Comparison of ENCODE assay signal across 21 mouse cellular contexts in the genomic region with DNA sequence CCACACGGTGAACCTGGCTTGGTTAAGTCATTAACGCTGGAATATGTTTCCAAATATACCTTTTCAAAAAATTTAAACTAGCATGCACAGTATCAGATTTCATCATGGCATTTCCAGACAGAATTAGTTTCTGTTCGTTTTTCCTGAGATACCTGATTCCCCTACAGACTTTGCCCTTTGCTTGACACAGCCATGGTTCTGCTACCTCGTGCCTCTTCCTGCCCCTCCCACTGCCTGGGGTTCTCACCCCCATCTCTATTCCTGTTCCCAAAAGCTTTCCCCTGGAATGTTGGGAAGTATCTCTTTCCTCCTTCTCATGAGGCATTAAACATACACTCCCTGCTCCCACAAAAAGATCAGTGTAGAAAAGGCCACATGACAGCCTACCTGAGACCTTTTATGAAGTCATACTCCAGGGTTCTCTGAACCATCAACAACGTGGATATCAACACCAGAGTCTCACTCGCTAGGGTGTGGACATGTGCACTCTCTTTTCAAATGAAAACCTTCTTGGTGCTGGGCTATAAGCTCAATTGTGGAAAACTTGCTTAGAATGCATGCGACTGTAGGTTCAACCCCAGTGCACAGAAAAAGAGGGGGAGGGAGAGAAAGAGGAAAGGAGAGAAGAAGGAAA.
A peak's percentile ranks its signal among the peaks of the same experiment; 100 is the strongest.
DNase-seq lines count a peak whose midpoint lies in the region; ATAC-seq and TF ChIP-seq lines count a peak whose summit lies in the region.
"Had no signal": no experiment of that assay in that cellular context is flagged by ENCODE, and none has a peak within 500 bp of the region (broad histone marks: within the 10 kb centered on the region; RNA-seq: fewer than 3 reads in every experiment).

No protein-coding gene starts in this region.

- H3K4me2 ChIP-seq in kidney, embryonic 14.5 days (replicated peaks; ENCODE audit: low read depth, low read length), result no peak overlapping the region
- H3K4me2 ChIP-seq in intestine, embryonic 16.5 days (ENCODE audit: low read depth, low read length), result 0 out of 2 replicates have a peak overlapping the region, but pooled peaks have one; percentile 15
- H3K4me2 ChIP-seq: hindbrain, embryonic 12.5 days had no signal

- DNase-seq in kidney, adult 8-10 months, result peak; percentile 38 to 41
- DNase-seq in liver, adult 2 months (ENCODE audit: extremely low read depth, low read depth, low spot score), result peak; percentile 73
- DNase-seq in liver, result no peak
- no peak for DNase-seq in embryo, embryonic 9.5 days (ENCODE audit: extremely low spot score)
- DNase-seq: adrenal gland, postnatal 14 days; cerebellum, adult 11-12 months; cerebellum, adult 9-10 months; cerebellum, postnatal 36 days; gastrocnemius, adult 2 months; gastrocnemius, postnatal 25 days; heart, postnatal 10 days; heart, postnatal 4 days had no signal

- no peak for TF ChIP-seq CTCF in liver, adult 2 months (IDR thresholded peaks at IDR 0.05; ENCODE audit: low read depth, low read length)
- no peak for TF ChIP-seq CTCF in small intestine, adult 2 months (IDR thresholded peaks at IDR 0.05; ENCODE audit: extremely low read depth, insufficient read length, insufficient replicate concordance, low read depth, low read length)

- H3K27ac ChIP-seq in kidney, embryonic 14.5 days (ENCODE audit: low read depth, low read length), result no peak overlapping the region
- H3K27ac ChIP-seq in liver, adult 2 months (replicated peaks; ENCODE audit: insufficient read depth, low read depth, low read length), result peak overlapping the region; percentile 90
- H3K27ac ChIP-seq in intestine, embryonic 16.5 days (ENCODE audit: low read length), result peak overlapping the region; percentile 71
- peak overlapping the region; percentile 20; the same call in 1 of the 2 replicates for H3K27ac ChIP-seq in small intestine, adult 2 months (ENCODE audit: insufficient read depth, low read depth, low read length)
- H3K27ac ChIP-seq: embryonic facial prominence, embryonic 10.5 days; gastrocnemius, adult 2 months; hindbrain, embryonic 12.5 days had no signal

- H3K9me3 ChIP-seq in kidney, embryonic 14.5 days (ENCODE audit: control insufficient read depth, low read length), result no peaks in the 10 kb centered on the region
- H3K9me3 ChIP-seq in intestine, embryonic 16.5 days (ENCODE audit: control insufficient read depth, low read length), result no peaks in the 10 kb centered on the region
- H3K9me3 ChIP-seq: embryonic facial prominence, embryonic 10.5 days; hindbrain, embryonic 12.5 days had no signal

- H3K4me3 ChIP-seq in kidney, embryonic 14.5 days (ENCODE audit: low read length), result no peak overlapping the region
- H3K4me3 ChIP-seq in liver, adult 2 months (ENCODE audit: insufficient read depth, low read depth, low read length), result no peak overlapping the region
- H3K4me3 ChIP-seq in intestine, embryonic 16.5 days (ENCODE audit: low read length), result no peak overlapping the region
- H3K4me3 ChIP-seq in small intestine, adult 2 months (ENCODE audit: low read depth, low read length), result no peak overlapping the region
- H3K4me3 ChIP-seq: embryonic facial prominence, embryonic 10.5 days; gastrocnemius, adult 2 months; hindbrain, embryonic 12.5 days had no signal

- TF ChIP-seq POLR2A in liver, adult 2 months (IDR thresholded peaks at IDR 0.05; ENCODE audit: extremely low read depth, insufficient read depth, low read length), result no peak
- TF ChIP-seq POLR2A in small intestine, adult 2 months (IDR thresholded peaks at IDR 0.05; ENCODE audit: low read depth, low read length), result no peak

- H3K79me2 ChIP-seq in liver, adult 2 months (ENCODE audit: control insufficient read depth, insufficient read depth, low read length), result peaks cover 49% of the 10 kb centered on the region

- no peak for ATAC-seq in kidney, embryonic 14.5 days (ENCODE audit: low FRiP score, low TSS enrichment)
- ATAC-seq in intestine, embryonic 16.5 days, result peak; percentile 83
- ATAC-seq: activated CD4-positive, CD25-positive, alpha-beta regulatory T cell, adult 4 months; forebrain, embryonic 14.5 days; Patski had no signal

- H3K9ac ChIP-seq in kidney, embryonic 14.5 days (ENCODE audit: low read depth, low read length), result no peak overlapping the region
- H3K9ac ChIP-seq in liver, adult 2 months (ENCODE audit: low read depth, low read length), result peak overlapping the region; percentile 50; the same call in 1 of the 2 replicates
- H3K9ac ChIP-seq in intestine, embryonic 16.5 days (ENCODE audit: low read depth, low read length), result no peak overlapping the region
- H3K9ac ChIP-seq: hindbrain, embryonic 12.5 days had no signal

- H3K4me1 ChIP-seq in kidney, embryonic 14.5 days (ENCODE audit: control insufficient read depth, insufficient read depth, low read length), result peaks cover 11% of the 10 kb centered on the region; the same call in 1 of the 2 replicates
- H3K4me1 ChIP-seq in liver, adult 2 months (ENCODE audit: control insufficient read depth, insufficient read depth, low read length), result peaks cover 37% of the 10 kb centered on the region
- H3K4me1 ChIP-seq in intestine, embryonic 16.5 days (ENCODE audit: control insufficient read depth, insufficient read depth, low read length), result peaks cover 21% of the 10 kb centered on the region
- H3K4me1 ChIP-seq in small intestine, adult 2 months (ENCODE audit: control insufficient read depth, insufficient read depth, insufficient read length, low read length), result peaks cover 3% of the 10 kb centered on the region
- H3K4me1 ChIP-seq: hindbrain, embryonic 12.5 days had no signal

- no peaks in the 10 kb centered on the region for H3K36me3 ChIP-seq in kidney, embryonic 14.5 days (ENCODE audit: control insufficient read depth, insufficient read depth, low read length)
- 0 out of 2 replicates have a peak, but pooled peaks cover 3% of the 10 kb centered on the region for H3K36me3 ChIP-seq in liver, adult 2 months (ENCODE audit: control insufficient read depth, insufficient read depth, low read length)
- H3K36me3 ChIP-seq in intestine, embryonic 16.5 days (ENCODE audit: control insufficient read depth, insufficient read depth, low read length), result no peaks in the 10 kb centered on the region
- peaks cover 3% of the 10 kb centered on the region; the same call in 1 of the 2 replicates for H3K36me3 ChIP-seq in small intestine, adult 2 months (ENCODE audit: control insufficient read depth, insufficient read depth, low read length)
- H3K36me3 ChIP-seq: hindbrain, embryonic 12.5 days had no signal

- no peaks in the 10 kb centered on the region for H3K27me3 ChIP-seq in kidney, embryonic 14.5 days (ENCODE audit: control insufficient read depth, insufficient read depth, low read length)
- no peaks in the 10 kb centered on the region for H3K27me3 ChIP-seq in liver, adult 2 months (ENCODE audit: control insufficient read depth, insufficient read depth, low read length)
- no peaks in the 10 kb centered on the region for H3K27me3 ChIP-seq in intestine, embryonic 16.5 days (replicated peaks; ENCODE audit: control insufficient read depth, insufficient read depth, low read length)
- H3K27me3 ChIP-seq in small intestine, adult 2 months (ENCODE audit: control insufficient read depth, insufficient read depth, low read length), result no peaks in the 10 kb centered on the region
- H3K27me3 ChIP-seq: CH12.LX; hindbrain, embryonic 12.5 days; Patski had no signal

- 58% methylated on average over 7 of the region's 7 CpGs for WGBS in kidney, embryonic 14.5 days
- WGBS in liver, adult 2 months, result 36% methylated on average over 7 of the region's 7 CpGs
- 57% methylated on average over 7 of the region's 7 CpGs for WGBS in intestine, embryonic 16.5 days
- whole genome bisulfite sequencing in small intestine, adult 2 months, result 38% methylated on average over 7 of the region's 7 CpGs

Comparison
In these comparisons a context has a peak if more than half of its experiments do, and no peak if none do; other contexts are left out.
1. DNase-seq: peak in kidney, adult 8-10 months (2 of 2) and liver, adult 2 months (single experiment); none in liver (single experiment) and embryo, embryonic 9.5 days (single experiment).